Mouse (Mus musculus) kidney, postnatal 36 days (tissue): ENCODE measurements around the gene Pbld2.
A peak's percentile ranks its signal among the peaks of the same experiment; 100 is the strongest.
"Not testable (repeated sequence)": the region's sequence is repeated elsewhere in the genome, so short reads cannot be mapped to it uniquely, and the experiment has no call there.

Experiments used
- DNase-seq, 2 experiments: peaks; one replicate each; pipeline ENCODE4 v3.0.0; 2021 to 2022; ENCODE audit warnings: mixed read lengths in 2 of 2

Gene Pbld2

DNA sequence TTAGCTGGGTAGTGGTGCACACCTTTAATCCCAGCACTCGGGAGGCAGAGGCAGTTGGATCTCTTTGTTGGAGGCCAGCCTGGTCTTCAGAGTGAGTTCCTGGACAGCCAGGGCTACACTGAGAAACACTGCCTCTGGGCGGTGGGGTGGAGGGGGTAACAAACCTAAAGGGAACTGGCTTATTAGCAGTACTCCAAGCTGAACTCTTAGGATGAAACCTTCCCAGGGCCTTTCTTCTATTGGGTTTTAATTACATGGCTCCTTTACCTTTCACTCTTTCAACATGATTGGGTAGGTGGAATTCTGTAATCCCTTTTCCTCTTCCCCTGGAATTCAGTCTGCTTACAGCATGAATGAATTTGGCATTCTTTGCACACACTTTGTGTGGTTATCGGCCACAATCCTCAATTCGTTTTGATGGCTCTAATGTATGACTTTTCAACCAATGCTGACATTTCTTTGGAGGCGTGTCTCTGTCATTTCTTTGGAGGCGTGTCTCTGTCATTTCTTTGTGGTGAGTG lies 1.4 kb downstream of the Pbld2 start:
- DNase-seq: no peak

DNA sequence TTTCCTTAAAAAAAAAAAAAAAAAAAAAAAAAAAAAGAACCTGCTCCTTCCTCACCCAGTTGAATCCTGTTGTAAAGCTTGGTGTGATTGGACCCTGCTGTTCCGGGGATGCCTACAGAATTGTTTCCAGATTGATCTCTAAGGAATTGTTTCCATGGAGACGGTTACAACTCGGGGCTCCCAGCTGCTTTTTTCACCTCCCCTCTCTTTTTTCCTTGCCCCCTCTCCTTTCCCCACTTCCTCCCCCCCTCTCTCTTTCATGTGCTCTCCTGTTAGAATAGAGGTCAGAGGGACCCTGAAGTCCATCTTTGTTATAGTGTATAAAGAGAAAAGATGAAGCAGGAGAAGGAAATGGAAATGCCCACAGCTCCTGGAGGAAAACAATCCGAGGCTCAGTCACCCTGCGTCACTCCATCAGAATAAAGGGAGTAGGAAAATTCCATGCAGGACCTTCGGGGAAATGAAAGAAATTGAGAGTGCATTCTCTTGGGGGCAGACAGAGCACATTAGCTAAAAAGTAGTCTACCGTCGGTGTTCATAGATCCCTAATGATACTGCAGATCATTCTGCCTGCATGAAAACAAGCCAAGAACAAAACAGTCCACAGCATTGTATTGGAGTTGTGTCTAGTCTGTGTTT lies 2.2 kb downstream of the Pbld2 start:
- DNase-seq: no peak

DNA sequence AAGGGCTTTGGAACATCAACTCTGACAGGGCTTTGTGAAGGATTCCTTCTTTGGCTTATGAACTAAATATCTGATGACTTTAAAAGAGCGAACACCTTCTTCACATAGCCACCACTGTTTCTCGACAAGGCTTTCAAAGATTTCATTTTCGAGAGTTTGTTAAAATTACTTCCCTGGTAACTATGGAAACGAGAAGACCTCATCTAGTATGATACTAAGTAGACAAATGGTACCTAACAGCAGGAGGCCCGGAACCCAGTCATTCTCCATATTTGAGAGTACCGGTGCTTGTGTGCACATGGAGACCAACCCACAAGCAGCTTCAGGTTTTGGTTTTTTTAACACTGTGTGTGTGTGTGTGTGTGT lies 2.7 kb downstream of the Pbld2 start:
- DNase-seq: no peak

DNA sequence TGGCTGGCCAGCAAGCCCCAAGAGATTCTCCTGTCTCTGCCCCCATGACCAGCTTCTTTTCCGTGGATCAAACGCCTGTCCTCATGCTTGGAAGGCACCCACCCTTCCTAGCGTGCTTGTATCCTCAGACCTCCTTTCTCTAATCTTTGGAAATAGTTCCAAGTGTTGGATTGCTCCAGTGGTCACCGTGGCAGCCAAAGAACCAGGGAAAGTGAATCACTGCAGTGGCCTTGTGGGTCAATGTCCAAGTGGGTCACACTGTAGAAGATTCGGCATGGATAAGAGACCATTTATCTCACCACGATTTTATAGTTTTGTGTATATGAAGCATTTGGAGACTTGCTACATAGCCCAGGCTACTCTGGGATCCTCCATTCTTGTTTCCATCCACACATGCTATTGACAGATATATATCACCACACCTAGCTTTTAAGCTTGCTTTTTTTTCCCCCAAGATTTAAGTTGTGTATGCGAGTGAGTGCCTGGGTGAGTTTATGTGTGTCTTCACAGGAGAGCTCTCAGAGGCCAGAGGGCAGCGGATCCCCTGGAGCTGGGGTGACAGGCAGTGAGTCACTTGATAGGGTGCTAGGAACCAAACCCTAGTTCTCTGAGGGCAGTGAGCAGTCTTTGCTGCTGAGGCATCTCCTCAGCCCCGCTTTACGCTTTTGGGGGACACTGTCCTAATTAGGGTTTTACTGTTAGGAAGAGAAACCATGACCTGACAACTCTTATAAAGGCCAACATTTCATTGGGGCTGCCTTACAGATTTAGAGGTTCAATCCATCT lies 3.5 kb downstream of the Pbld2 start:
- no peak for DNase-seq

DNA sequence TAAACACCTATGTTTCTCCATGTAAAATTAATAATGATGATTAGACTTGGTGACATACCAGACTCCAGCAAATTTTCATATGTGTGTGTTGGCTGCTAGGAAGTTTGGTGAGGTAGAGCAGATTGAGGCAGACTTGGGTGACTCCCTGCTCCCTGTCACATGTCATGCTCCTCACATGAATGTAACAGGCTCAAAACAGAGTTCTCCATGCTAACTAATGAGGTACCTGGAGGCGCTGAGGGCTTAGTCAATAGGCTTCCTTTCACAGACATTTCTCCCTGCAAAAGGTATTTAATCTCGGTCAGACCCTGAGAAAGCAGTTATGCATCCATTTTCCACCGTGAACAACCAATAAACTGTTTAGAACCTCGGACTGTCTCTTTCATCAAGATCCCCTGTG lies 4.3 kb downstream of the Pbld2 start:
- DNase-seq: no peak

DNA sequence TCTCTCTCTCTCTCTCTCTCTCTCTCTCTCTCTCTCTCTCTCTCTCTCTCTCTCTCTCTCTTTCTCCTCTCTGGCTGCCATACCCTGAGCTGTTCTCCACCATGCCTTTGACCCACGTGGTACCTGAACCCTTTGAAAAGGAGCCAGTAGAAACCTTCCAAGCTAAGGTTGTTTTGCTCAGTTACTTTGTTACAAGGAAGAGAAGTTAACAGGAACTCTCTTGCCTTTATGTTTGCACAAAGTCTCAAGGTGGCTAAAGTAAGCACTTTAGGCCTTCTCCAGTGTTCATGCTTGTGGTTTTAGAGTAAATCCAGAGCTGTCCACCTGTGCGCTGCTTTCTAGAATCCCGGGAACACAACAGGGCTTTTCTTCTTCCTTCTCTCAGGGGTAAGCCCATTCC lies 8.2 kb downstream of the Pbld2 start:
- DNase-seq: no peak

DNA sequence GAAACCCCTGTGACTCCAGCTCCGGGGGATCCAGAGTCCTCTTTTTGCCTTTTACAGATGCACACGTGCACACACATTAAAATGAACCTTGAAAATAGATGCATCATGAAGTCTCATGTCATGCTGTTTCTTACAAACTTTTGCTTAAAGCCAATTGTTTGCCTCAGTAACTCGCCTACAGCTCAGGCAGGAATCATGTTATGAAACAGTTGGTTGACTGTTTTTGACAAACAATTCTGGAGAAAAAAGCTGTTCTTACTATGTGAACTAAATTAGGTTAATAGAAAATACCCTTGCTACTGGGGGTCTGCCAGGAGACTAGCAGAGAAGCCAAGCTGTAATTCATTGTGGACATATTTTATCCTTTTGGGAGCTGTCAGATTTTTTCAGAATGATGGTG lies 8.8 kb downstream of the Pbld2 start:
- no peak for DNase-seq

DNA sequence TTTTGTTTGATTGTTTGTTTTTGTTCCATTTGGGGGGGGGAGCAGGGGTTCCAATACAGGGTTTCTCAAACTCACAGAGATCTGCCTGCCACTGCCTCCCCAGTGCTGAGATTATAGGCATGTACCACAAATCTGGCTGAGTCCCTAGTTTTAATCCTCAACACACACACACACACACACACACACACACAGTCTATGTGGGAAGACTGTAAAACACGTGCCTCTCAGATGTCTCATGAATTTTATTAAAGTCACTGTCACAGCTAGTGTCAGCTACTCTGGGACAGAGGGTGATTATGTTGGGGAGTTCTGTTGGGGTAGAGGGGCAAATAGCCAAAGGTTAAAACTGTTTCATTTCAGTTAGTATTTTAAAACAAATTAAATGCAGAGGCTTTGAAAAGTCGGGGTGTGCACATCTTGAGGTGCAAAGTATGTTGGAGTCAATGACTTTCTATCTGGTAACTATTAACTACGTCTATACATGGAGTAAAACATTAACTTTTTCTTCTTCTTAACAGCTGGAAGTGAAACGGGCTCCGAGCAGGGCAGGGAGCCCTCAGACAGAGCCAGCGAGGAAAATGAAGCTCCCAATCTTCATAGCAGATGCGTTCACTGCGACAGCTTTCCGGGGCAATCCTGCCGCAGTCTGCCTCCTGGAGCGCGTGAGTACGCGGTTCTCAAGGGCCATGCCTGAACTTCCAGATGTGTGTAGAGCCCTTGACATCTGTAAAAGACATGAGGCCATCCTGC lies 14.6 kb downstream of the Pbld2 start:
- peak in 1 of 2 experiments; percentile 47 for DNase-seq

DNA sequence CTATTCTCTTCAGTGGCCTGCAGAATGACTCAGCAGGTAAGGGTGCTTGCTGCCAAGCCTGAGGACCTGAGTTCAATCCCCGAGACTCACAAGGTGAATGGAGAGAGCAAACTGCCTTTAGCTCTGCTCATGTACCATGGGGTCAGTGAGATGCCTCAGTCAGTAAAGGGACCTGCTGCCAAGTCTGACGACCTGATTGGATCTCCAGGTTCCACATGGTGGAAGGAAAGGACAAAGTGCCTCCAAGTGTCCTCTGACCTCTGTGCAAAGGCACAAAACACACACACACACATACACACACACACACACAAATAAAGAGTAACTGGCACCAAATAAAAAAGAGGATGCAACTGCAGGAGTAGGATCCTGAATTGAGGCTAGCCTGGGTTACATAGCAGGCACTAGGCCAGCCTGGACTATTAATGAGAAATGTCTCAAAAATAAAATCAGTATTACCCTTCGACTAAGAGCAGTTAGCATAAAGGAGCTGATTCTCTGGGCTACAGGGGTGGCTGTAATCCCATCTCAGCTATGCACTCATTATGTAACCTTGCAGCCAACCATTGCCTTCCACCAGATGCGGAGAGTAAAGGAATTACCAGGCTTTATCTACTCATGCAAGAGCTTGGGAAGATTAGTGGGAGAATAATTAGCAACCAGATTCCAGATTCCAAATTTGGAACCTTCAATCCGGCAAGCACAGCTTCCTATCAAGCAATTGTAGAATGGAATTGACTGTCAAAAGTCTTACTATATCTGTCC lies 15.9 kb downstream of the Pbld2 start:
- peak; percentile 49 to 62 for DNase-seq

DNA sequence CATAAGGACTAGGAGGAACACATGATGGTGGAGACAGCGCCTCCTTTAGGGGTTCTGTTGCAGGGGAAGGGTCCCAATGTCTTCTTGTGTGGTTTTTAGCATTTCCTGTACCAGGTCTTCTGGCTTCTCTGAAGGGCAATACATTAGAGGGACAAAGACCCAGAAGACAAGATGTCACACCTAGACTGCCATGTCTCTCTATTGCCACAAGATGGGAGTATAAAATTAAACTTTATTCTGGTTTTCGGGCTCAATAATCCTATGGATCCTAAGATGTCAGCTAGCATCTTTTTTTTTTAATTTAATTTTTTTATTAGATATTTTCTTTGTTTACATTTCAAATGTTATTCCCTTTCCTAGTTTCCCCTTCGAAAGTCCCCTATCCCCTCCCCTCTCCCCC lies 19.0 kb downstream of the Pbld2 start:
- no peak for DNase-seq

DNA sequence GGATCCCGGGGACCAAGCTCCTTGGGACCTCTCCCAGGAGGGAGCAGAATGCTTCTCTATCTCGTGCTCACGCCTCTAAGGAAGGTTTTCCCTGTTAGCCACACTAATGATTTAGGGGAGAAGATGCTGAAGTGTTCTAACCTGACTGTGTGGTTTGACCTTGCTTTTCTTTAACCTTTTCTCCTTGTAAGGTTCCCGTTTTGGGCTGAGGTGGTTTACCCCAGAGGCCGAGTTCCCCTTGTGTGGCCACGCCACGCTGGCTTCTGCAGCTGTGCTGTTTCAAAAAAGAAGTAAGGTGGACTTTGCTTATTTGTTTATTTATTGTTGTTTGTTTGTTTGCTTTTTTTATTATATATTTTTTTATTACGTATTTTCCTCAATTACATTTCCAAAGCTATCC lies 23.6 kb downstream of the Pbld2 start:
- no peak for DNase-seq

DNA sequence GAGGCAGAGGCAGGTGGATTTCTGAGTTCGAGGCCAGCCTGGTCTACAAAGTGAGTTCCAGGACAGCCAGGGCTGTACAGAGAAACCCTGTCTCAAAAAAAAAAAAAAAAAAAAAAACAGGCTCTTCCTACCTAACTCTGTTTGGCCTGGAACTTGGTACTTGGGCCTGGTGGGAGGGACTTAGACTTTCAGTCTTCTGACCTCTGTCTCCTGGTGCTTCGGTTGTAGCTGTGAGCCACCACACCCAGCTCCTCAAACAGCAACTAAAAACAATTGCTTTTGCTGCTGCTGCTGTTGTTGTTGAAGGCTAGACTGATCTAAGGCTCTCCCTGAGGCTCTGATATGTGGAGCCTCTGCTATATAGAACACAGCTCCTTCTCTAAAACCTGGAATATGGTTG lies 25.0 kb downstream of the Pbld2 start:
- peak; percentile 62 to 69 for DNase-seq

DNA sequence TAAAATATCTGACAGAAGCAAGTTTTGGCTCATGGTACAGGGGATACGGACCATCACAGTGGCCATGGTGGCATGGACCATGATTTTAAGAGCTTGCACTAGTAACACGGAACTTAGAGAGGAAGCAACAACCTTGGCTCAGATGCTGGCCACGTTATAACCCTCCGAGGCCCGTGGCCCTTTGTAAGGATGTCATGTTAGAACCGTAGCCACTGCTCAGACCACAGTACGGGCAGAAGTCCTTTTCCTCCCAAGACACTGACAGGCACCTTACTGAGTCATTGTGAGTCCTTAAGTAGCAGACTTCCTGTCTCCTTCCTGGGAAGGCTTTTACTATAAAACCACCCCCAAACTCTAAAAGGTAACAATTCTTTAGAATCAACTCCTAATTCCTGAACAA lies 27.2 kb downstream of the Pbld2 start:
- no peak for DNase-seq

DNA sequence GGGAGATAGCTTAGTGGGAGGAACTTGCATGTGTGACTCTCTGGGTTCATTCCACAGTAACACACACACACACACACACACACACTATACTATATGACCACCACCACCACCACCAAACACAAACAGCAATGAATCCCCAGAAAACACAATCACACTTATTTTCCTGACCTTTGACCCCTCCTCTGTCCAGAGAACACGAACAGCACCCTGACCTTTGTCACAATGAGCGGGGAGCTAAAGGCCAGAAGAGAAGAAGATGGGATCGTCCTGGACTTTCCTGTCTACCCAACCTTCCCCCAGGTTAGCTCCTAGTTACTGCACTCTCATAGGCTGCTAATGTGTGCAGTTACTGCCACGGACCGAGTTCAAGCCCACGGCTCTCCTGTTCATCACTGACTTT lies 27.9 kb downstream of the Pbld2 start:
- DNase-seq: peak; percentile 29 to 34

DNA sequence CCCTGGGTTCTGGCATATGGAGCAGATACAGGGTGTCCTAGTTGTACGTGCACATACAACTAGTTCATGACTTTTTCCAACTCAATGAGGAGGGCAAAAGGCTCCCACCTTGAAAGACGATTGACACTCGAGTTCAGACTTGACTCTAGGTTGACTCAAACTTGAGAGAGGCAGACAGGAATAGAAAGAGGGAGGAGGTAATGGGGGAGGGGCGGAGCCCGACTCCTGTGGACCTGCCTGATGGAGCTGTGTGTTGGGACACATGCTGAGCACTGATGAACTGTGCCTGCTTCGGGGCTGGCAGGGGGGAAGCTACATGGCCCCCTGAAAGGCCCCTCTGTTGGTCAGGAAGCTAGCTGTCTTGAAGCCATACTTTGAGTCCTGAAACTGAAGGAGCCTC lies 28.9 kb downstream of the Pbld2 start:
- DNase-seq: no peak

DNA sequence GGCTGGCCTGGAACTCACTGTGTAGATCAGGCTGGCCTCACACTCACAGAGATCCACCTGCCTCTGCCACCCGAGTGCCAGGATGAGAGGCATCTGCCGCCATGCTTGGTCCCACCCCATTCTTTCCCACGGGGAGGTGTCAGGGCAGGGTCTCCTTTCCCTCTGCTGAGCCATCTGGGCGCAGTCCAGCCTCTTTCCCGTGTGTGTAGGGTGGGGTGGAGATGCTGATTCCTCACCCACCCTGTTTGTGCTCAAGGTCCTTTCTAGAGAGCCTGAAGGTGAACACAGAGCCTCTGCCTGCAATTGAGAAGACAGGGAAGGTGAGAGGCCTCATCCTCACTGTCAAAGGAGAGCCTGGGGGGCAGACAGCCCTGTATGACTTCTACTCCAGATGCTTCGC lies 30.0 kb downstream of the Pbld2 start:
- not testable (repeated sequence) for DNase-seq

DNA sequence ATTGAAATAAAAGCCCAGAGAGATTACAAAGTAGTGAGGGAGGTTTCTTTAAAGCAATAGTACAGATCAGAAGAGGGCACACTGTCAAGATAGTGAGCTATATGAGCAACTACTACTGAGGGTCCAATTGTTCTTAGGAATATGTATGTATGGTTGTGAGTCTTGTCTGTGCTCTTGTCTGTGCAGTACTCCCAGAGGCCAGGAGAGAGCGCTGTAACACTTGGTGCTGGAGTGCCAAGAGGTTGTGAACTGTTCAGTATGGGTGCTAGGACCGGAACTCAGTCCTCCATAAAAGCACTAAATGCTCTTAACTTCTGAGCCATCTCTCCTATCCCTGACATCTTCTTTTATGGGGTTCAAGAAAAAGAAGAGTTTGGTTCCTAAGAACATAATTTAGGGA lies 30.5 kb downstream of the Pbld2 start:
- no peak for DNase-seq

DNA sequence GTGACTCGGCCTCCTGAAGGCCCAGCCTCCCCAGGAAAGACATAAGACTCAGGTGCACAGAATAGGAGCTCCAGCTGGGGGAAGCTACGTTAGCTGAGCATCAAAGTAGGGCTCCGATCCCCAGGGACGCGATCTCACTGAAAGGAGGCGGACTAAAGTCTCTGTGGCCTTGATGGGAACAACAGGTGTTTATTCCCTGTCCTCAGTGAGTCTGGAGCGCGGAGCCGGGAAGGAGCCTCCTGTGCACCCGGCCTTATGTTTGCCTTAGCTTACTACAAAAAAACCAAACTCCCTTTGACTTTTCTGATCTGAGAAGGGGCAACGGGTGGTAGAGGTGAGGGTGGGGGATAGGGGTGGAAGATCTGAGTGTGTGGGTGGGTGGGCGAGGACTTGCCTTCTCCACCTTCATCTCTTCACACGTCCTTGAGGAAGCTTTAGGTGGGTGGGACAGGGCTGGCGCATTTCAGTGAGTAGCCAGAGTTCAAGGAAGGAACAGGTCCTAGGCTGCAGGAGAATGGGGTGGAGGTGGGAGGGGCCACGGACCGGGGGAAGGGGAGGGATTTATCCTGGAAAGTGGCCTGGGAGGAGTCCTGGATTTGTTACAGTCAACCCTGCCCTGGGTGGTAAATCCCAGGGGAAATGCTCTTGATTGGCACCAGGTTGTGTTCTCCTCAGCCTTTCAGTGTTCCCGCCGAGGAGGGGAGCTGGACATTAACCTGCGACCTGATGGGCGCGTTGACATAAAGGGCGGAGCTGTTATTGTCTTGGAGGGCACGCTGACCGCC lies 33.0 kb downstream of the Pbld2 start:
- peak; percentile 74 to 83 for DNase-seq

DNA sequence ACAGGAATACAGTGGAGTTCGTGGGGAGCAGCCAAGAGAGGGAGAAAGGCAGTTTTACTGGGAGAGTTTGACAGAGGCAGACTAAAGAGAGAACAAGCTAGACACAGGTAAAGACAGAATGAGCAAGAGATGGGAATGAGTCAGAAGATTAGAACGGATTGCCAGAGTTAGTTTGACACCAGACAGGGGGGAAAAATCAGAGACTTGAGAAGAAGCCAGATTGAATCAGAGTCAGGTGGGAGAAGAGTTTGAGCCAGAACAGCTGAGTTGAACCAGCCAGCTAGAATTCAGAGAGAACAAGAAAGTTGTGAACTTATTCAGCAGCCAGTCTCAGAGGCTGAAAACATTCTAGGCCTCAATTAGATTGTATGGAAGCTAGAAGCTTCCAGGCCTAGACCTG lies 35.7 kb downstream of the Pbld2 start, which contains the start of gene Pbld1:
Pbld1 (plus strand) TSS at position 301 of the 400 bp plus-strand sequence.
- DNase-seq: no peak

DNA sequence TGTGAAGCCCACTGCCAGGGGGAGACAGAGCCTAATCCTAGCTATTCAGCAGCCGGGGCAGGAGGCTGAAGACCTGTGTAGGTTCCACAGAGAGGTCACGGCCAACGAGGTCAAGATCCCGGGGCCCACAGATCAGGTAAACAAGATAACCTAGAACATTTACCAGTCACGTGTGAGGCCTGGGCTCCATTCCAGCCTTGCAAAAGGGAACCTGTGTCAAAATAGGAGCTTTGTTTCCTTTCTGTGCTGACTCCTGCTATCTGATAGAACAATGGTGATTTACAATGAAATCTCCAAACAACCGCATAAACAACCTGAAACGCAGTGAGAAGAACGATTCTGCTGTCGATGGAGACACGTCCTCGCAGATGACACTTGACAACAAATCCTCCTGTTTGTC lies 36.3 kb downstream of the Pbld2 start:
- DNase-seq: peak; percentile 89 to 91

DNA sequence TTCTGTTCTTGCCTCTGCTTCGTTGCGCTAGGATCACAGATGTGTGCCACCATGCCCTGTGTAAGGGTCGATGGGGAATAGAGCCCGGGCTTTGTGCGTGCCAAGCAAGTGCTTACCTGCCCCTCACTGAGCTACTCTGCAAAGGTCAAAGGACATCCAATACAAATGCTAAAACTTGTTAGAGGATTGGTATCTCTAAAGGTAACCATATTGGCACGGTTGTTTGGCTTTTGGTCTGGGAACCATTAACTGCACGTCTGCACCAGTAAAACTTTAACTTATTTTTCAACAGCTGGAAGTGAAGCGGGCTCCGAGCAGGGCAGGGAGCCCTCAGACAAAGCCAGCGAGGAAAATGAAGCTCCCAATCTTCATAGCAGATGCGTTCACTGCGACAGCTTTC lies 37.2 kb downstream of the Pbld2 start:
- peak; percentile 59 to 77 for DNase-seq

DNA sequence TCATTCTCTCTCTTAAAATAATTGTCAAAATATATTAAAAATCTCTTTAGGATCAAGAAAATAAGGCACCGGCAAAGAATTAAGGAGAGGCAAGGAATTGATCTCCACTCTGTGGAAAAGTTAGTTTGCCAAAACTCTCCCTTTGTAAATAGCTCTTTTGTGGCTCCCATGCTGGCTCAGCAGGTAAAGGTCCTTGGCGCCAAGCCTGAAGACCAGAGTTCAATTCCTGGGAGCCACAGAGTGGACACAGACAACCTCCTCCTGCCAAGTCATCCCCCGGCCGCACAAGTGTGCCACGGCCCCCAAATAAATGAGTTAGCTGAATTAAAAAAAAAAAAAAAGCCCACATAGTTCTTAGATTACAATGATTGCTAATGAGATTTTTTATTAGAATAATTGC lies 38.6 kb downstream of the Pbld2 start:
- peak; percentile 87 to 88 for DNase-seq
